Mouse (Mus musculus): Measurements from ENCODE around the gene Zfp771. TPM values are rescaled to one million over a fixed set of nuclear protein-coding genes. Genes with fewer than 3 reads are reported as not detected.
"Not testable (repeated sequence)": the region's sequence is repeated elsewhere in the genome, so short reads cannot be mapped to it uniquely, and the experiment has no call there.

Gene Zfp771
- total RNA-seq, 2 experiments from 2014 or later, result 16.4 to 16.8 TPM

- DNase-seq, result peak in 1 of 2 experiments; percentile 54
- intact Hi-C loops (cut with DNase I), result no loop called here
Measured at GRCm38 (mm10) chr7:127244658-127245510, 810 bp downstream of the Zfp771 start.

- intact Hi-C loops (cut with DNase I); DNase-seq: not testable (repeated sequence)
Measured at GRCm38 (mm10) chr7:127250511-127250910, 6.4 kb downstream of the Zfp771 start.

- no peak for DNase-seq
- intact Hi-C loops (cut with DNase I), result no loop called here
Measured at GRCm38 (mm10) chr7:127252414-127252813, 8.3 kb downstream of the Zfp771 start.

- DNase-seq, result no peak
- intact Hi-C loops (cut with DNase I), result no loop called here
Measured at GRCm38 (mm10) chr7:127253341-127253740, 9.3 kb downstream of the Zfp771 start.

- intact Hi-C loops (cut with DNase I), result no loop called here
- DNase-seq, result peak; percentile 91
Measured at GRCm38 (mm10) chr7:127253821-127254769, 10.0 kb downstream of the Zfp771 start.

GRCm38 (mm10) chr7:127255008-127255407 lies 10.9 kb downstream of the Zfp771 start:
- no peak for DNase-seq
- intact Hi-C loops (cut with DNase I), result no loop called here

- intact Hi-C loops (cut with DNase I), result no loop called here
- DNase-seq, result no peak
Measured at GRCm38 (mm10) chr7:127255965-127256364, 11.9 kb downstream of the Zfp771 start.

GRCm38 (mm10) chr7:127256518-127256917 lies 12.4 kb downstream of the Zfp771 start:
- intact Hi-C loops (cut with DNase I), result no loop called here
- DNase-seq, result no peak

GRCm38 (mm10) chr7:127259186-127259905 lies 15.3 kb downstream of the Zfp771 start:
- no peak for DNase-seq
- intact Hi-C loops (cut with DNase I), result no loop called here

GRCm38 (mm10) chr7:127260309-127261111 lies 16.4 kb downstream of the Zfp771 start, which contains the start of gene Dctpp1:
Gene Dctpp1 (minus strand): TSS chr7:127260709.
- DNase-seq, result peak; percentile 94 to 95
- intact Hi-C loops (cut with DNase I), result no loop called here

GRCm38 (mm10) chr7:127262218-127262961 lies 18.3 kb downstream of the Zfp771 start:
- no peak for DNase-seq
- intact Hi-C loops (cut with DNase I), result no loop called here

GRCm38 (mm10) chr7:127263526-127263925 lies 19.5 kb downstream of the Zfp771 start:
- intact Hi-C loops (cut with DNase I), result no loop called here

GRCm38 (mm10) chr7:127270256-127270655 lies 26.2 kb downstream of the Zfp771 start:
- intact Hi-C loops (cut with DNase I), result no loop called here
- no peak for DNase-seq

More at GRCm38 (mm10) chr7:127263526-127263925, 19.5 kb downstream of the Zfp771 start:
- DNase-seq, result no peak

GRCm38 (mm10) chr7:127270666-127271065 lies 26.6 kb downstream of the Zfp771 start:
- intact Hi-C loops (cut with DNase I), result no loop called here
- DNase-seq, result no peak

GRCm38 (mm10) chr7:127271093-127271492 lies 27.0 kb downstream of the Zfp771 start:
- intact Hi-C loops (cut with DNase I), result no loop called here
- no peak for DNase-seq

- intact Hi-C loops (cut with DNase I), result no loop called here
Measured at GRCm38 (mm10) chr7:127272566-127272965, 28.5 kb downstream of the Zfp771 start.

GRCm38 (mm10) chr7:127273118-127273923 lies 29.2 kb downstream of the Zfp771 start:
- peak in 1 of 2 experiments; percentile 22 for DNase-seq

More at GRCm38 (mm10) chr7:127272566-127272965, 28.5 kb downstream of the Zfp771 start:
- no peak for DNase-seq

More at GRCm38 (mm10) chr7:127273118-127273923, 29.2 kb downstream of the Zfp771 start:
- intact Hi-C loops (cut with DNase I), result no loop called here

Data from gastrocnemius, postnatal 36 days (tissue).